Mouse (Mus musculus): ENCODE data around the gene Gpatch8. TPM values are rescaled to one million over a fixed set of nuclear protein-coding genes. Genes with fewer than 3 reads are reported as not detected.

Gene Gpatch8
- polyA plus RNA-seq, 1 experiment from 2014 or later: 36.1 TPM

GRCm38 (mm10) chr11:102496206-102496605 lies 60.0 kb downstream of the Gpatch8 start:
- ATAC-seq (ENCODE audit: low read depth) (no peak), DNase-seq (ENCODE audit: low spot score) (no peak)
- Histone ChIP-seq H3K4me3 (ENCODE audit: low read depth, low read length) (no peak overlapping the region), H3K4me1 (ENCODE audit: control insufficient read depth, insufficient read depth, low read length) (no peaks in the 10 kb centered on the region), H3K9ac (ENCODE audit: low read depth, low read length) (no peak overlapping the region), H3K4me2 (ENCODE audit: low read depth, low read length) (no peak overlapping the region), H3K9me3 (ENCODE audit: control insufficient read depth, low read length) (no peaks in the 10 kb centered on the region), H3K36me3 (ENCODE audit: control insufficient read depth, insufficient read depth, low read length) (peaks cover 65% of the 10 kb centered on the region), H3K27me3 (replicated peaks; ENCODE audit: control insufficient read depth, insufficient read depth, low read length) (no peaks in the 10 kb centered on the region), H3K27ac (replicated peaks; ENCODE audit: low read depth, low read length) (no peak overlapping the region)
- WGBS: 70% methylated on average over 2 of the region's 2 CpGs

DNA sequence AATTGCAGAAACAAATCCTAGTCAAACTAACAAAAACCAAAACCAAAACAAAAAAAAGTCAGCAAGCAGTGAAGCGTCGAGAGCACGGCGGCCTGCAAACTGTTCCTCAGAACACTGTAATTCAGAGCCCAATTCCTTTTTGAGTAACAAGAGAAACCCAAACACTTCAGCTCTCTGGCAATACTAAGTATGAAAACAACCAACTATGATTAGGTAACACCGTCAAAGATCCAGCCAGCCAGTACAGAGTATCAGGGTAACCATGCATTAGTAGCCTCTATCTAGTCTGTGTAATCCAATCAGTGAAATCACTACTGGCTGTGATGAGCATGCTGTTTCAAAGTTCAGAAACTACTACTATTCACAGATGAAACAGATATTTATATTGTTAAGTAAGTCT lies 60.5 kb downstream of the Gpatch8 start:
- H3K9ac ChIP-seq (ENCODE audit: low read depth, low read length): no peak overlapping the region
- no peaks in the 10 kb centered on the region for H3K9me3 ChIP-seq (ENCODE audit: control insufficient read depth, low read length)
- H3K36me3 ChIP-seq (ENCODE audit: control insufficient read depth, insufficient read depth, low read length): peaks cover 60% of the 10 kb centered on the region
- no peak for ATAC-seq (ENCODE audit: low read depth)
- no peak overlapping the region for H3K4me3 ChIP-seq (ENCODE audit: low read depth, low read length)
- no peak overlapping the region for H3K27ac ChIP-seq (replicated peaks; ENCODE audit: low read depth, low read length)
- DNase-seq (ENCODE audit: low spot score): no peak
- H3K4me2 ChIP-seq (ENCODE audit: low read depth, low read length): no peak overlapping the region
- no peaks in the 10 kb centered on the region for H3K4me1 ChIP-seq (ENCODE audit: control insufficient read depth, insufficient read depth, low read length)
- 95% methylated on average over 5 of the region's 5 CpGs for WGBS
- no peaks in the 10 kb centered on the region for H3K27me3 ChIP-seq (replicated peaks; ENCODE audit: control insufficient read depth, insufficient read depth, low read length)

- Histone ChIP-seq H3K9me3 (ENCODE audit: control insufficient read depth, low read length) (no peaks in the 10 kb centered on the region), H3K4me2 (ENCODE audit: low read depth, low read length) (no peak overlapping the region), H3K27me3 (replicated peaks; ENCODE audit: control insufficient read depth, insufficient read depth, low read length) (no peaks in the 10 kb centered on the region), H3K27ac (replicated peaks; ENCODE audit: low read depth, low read length) (no peak overlapping the region), H3K9ac (ENCODE audit: low read depth, low read length) (no peak overlapping the region), H3K4me1 (ENCODE audit: control insufficient read depth, insufficient read depth, low read length) (no peaks in the 10 kb centered on the region), H3K36me3 (ENCODE audit: control insufficient read depth, insufficient read depth, low read length) (peaks cover 54% of the 10 kb centered on the region), H3K4me3 (ENCODE audit: low read depth, low read length) (no peak overlapping the region)
- DNase-seq (ENCODE audit: low spot score) (no peak), ATAC-seq (ENCODE audit: low read depth) (no peak)
- WGBS: 95% methylated on average over 6 of the region's 6 CpGs
These were observed 61.1 kb downstream of the Gpatch8 start for GRCm38 (mm10) chr11:102495114-102495513.

DNA sequence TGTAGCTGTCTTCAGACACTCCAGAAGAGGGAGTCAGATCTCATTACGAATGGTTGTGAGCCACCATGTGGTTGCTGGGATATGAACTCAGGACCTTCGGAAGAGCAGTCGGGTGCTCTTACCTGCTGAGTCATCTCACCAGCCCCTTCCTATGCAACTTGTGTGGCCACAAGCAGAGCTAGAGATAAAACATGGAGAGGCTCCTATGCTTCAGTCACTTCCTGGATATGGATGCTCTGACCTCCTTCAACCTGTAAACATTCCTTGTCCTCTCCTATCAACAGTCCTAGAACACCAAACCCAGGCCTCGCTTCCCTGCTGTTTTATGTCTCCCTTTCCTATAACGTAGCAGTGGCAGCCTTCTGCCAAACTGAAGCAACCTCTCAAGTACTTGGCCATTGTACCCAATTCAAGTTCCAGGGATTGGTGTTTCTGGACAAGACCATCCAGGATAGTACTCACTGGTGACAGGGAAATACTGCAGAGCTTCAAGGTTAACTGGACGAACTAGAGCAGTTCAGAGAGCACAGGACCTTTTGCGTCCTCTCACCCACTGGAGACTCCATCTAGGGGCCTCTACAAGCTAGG lies 62.0 kb downstream of the Gpatch8 start:
- no peak for ATAC-seq (ENCODE audit: low read depth)
- no peaks in the 10 kb centered on the region for H3K4me1 ChIP-seq (ENCODE audit: control insufficient read depth, insufficient read depth, low read length)
- H3K36me3 ChIP-seq (ENCODE audit: control insufficient read depth, insufficient read depth, low read length): peaks cover 46% of the 10 kb centered on the region
- H3K27ac ChIP-seq (replicated peaks; ENCODE audit: low read depth, low read length): no peak overlapping the region
- no peak overlapping the region for H3K9ac ChIP-seq (ENCODE audit: low read depth, low read length)
- WGBS: 89% methylated on average over 7 of the region's 7 CpGs
- no peaks in the 10 kb centered on the region for H3K9me3 ChIP-seq (ENCODE audit: control insufficient read depth, low read length)
- no peak overlapping the region for H3K4me3 ChIP-seq (ENCODE audit: low read depth, low read length)
- H3K27me3 ChIP-seq (replicated peaks; ENCODE audit: control insufficient read depth, insufficient read depth, low read length): no peaks in the 10 kb centered on the region
- no peak overlapping the region for H3K4me2 ChIP-seq (ENCODE audit: low read depth, low read length)
- DNase-seq (ENCODE audit: low spot score): no peak

GRCm38 (mm10) chr11:102493241-102493640 lies 63.0 kb downstream of the Gpatch8 start:
- H3K27ac ChIP-seq (replicated peaks; ENCODE audit: low read depth, low read length): no peak overlapping the region
- H3K4me2 ChIP-seq (ENCODE audit: low read depth, low read length): no peak overlapping the region
- peak; percentile 25 for DNase-seq (ENCODE audit: low spot score)
- H3K9me3 ChIP-seq (ENCODE audit: control insufficient read depth, low read length): no peaks in the 10 kb centered on the region
- no peak overlapping the region for H3K9ac ChIP-seq (ENCODE audit: low read depth, low read length)
- H3K36me3 ChIP-seq (ENCODE audit: control insufficient read depth, insufficient read depth, low read length): peaks cover 39% of the 10 kb centered on the region
- H3K4me3 ChIP-seq (ENCODE audit: low read depth, low read length): no peak overlapping the region
- H3K4me1 ChIP-seq (ENCODE audit: control insufficient read depth, insufficient read depth, low read length): no peaks in the 10 kb centered on the region
- no peaks in the 10 kb centered on the region for H3K27me3 ChIP-seq (replicated peaks; ENCODE audit: control insufficient read depth, insufficient read depth, low read length)
- ATAC-seq (ENCODE audit: low read depth): no peak
- 94% methylated on average over 2 of the region's 2 CpGs for WGBS

GRCm38 (mm10) chr11:102487901-102488300 lies 68.3 kb downstream of the Gpatch8 start:
- H3K27me3 ChIP-seq (replicated peaks; ENCODE audit: control insufficient read depth, insufficient read depth, low read length): no peaks in the 10 kb centered on the region
- H3K4me2 ChIP-seq (ENCODE audit: low read depth, low read length): no peak overlapping the region
- no peaks in the 10 kb centered on the region for H3K4me1 ChIP-seq (ENCODE audit: control insufficient read depth, insufficient read depth, low read length)
- H3K9me3 ChIP-seq (ENCODE audit: control insufficient read depth, low read length): no peaks in the 10 kb centered on the region
- ATAC-seq (ENCODE audit: low read depth): no peak
- WGBS: 87% methylated on average over 2 of the region's 2 CpGs
- H3K9ac ChIP-seq (ENCODE audit: low read depth, low read length): no peak overlapping the region
- peak overlapping the region; percentile 10; the same call in 1 of the 2 replicates for H3K27ac ChIP-seq (replicated peaks; ENCODE audit: low read depth, low read length)
- peaks cover 46% of the 10 kb centered on the region for H3K36me3 ChIP-seq (ENCODE audit: control insufficient read depth, insufficient read depth, low read length)
- H3K4me3 ChIP-seq (ENCODE audit: low read depth, low read length): no peak overlapping the region
- DNase-seq (ENCODE audit: low spot score): no peak

GRCm38 (mm10) chr11:102486733-102487386 lies 69.3 kb downstream of the Gpatch8 start:
- 70% methylated on average over 11 of the region's 11 CpGs for WGBS

DNA sequence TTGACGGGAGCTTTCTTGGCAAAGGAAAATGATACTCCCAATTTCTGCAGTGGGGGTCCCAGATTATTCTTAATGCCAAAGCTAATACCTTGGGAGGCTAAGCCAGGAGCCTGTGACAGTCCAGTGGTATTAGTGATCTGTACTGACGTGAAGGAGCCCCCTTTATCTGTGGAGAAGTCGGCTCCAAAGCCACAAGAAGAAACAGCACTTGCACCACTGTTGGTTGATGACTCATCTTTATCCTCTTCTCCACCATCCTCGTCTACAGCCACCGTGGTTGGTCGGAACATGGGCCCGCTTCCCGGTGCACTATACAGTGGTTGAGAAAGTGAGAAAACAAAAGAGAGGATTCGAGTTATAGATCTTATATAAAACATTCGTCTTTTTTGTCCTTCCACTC lies 74.4 kb downstream of the Gpatch8 start:
- WGBS: 92% methylated on average over 10 of the region's 10 CpGs
- no peak for DNase-seq (ENCODE audit: low spot score)

More at GRCm38 (mm10) chr11:102486733-102487386, 69.3 kb downstream of the Gpatch8 start:
- Histone ChIP-seq H3K27me3 (replicated peaks; ENCODE audit: control insufficient read depth, insufficient read depth, low read length) (no peaks in the 10 kb centered on the region), H3K4me1 (ENCODE audit: control insufficient read depth, insufficient read depth, low read length) (no peaks in the 10 kb centered on the region), H3K4me2 (ENCODE audit: low read depth, low read length) (no peak overlapping the region), H3K9ac (ENCODE audit: low read depth, low read length) (no peak overlapping the region), H3K27ac (replicated peaks; ENCODE audit: low read depth, low read length) (no peak overlapping the region), H3K4me3 (ENCODE audit: low read depth, low read length) (no peak overlapping the region), H3K36me3 (ENCODE audit: control insufficient read depth, insufficient read depth, low read length) (peaks cover 48% of the 10 kb centered on the region), H3K9me3 (ENCODE audit: control insufficient read depth, low read length) (no peaks in the 10 kb centered on the region)
- DNase-seq (ENCODE audit: low spot score): peak; percentile 92
- ATAC-seq (ENCODE audit: low read depth): peak; percentile 85

GRCm38 (mm10) chr11:102480897-102481296 lies 75.3 kb downstream of the Gpatch8 start:
- no peak for ATAC-seq (ENCODE audit: low read depth)
- no peaks in the 10 kb centered on the region for H3K4me1 ChIP-seq (ENCODE audit: control insufficient read depth, insufficient read depth, low read length)
- H3K27me3 ChIP-seq (replicated peaks; ENCODE audit: control insufficient read depth, insufficient read depth, low read length): no peaks in the 10 kb centered on the region
- H3K9ac ChIP-seq (ENCODE audit: low read depth, low read length): no peak overlapping the region
- DNase-seq (ENCODE audit: low spot score): no peak
- H3K36me3 ChIP-seq (ENCODE audit: control insufficient read depth, insufficient read depth, low read length): peaks cover 79% of the 10 kb centered on the region
- H3K27ac ChIP-seq (replicated peaks; ENCODE audit: low read depth, low read length): no peak overlapping the region
- WGBS: 88% methylated on average over 4 of the region's 4 CpGs
- H3K4me3 ChIP-seq (ENCODE audit: low read depth, low read length): no peak overlapping the region
- no peak overlapping the region for H3K4me2 ChIP-seq (ENCODE audit: low read depth, low read length)
- no peaks in the 10 kb centered on the region for H3K9me3 ChIP-seq (ENCODE audit: control insufficient read depth, low read length)

More for the DNA sequence above, 74.4 kb downstream of the Gpatch8 start:
- Histone ChIP-seq H3K36me3 (ENCODE audit: control insufficient read depth, insufficient read depth, low read length) (peaks cover 84% of the 10 kb centered on the region), H3K4me1 (ENCODE audit: control insufficient read depth, insufficient read depth, low read length) (no peaks in the 10 kb centered on the region), H3K9ac (ENCODE audit: low read depth, low read length) (no peak overlapping the region), H3K4me2 (ENCODE audit: low read depth, low read length) (no peak overlapping the region), H3K27ac (replicated peaks; ENCODE audit: low read depth, low read length) (no peak overlapping the region), H3K4me3 (ENCODE audit: low read depth, low read length) (no peak overlapping the region), H3K27me3 (replicated peaks; ENCODE audit: control insufficient read depth, insufficient read depth, low read length) (no peaks in the 10 kb centered on the region), H3K9me3 (ENCODE audit: control insufficient read depth, low read length) (no peaks in the 10 kb centered on the region)
- ATAC-seq (ENCODE audit: low read depth): no peak
